Mouse (Mus musculus): ENCODE results near the gene Cep295nl.

Cep295nl gene

DNA sequence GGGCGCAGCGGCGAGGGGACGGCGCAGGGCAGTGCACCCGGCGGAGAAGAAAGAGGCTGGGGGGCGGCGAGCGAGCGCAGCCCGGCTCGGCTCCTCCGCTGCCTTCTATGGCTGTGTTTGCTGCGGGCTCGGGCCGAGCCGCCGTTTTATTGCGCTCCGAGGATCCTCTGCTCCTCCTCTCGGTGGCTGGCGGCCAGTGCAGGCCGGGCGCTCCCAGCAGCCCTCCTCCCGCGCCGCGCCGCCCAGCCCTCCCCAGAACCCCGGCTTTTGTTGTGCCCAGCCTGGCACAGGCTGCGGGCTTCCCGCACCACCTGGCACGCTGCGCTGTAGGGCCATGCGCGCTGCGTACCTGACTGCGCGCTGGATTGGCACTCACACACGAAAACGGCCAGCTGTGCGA lies 12.9 kb upstream of the Cep295nl start:
- peak; percentile 61 for DNase-seq (ENCODE audit: low read depth, low spot score)

DNA sequence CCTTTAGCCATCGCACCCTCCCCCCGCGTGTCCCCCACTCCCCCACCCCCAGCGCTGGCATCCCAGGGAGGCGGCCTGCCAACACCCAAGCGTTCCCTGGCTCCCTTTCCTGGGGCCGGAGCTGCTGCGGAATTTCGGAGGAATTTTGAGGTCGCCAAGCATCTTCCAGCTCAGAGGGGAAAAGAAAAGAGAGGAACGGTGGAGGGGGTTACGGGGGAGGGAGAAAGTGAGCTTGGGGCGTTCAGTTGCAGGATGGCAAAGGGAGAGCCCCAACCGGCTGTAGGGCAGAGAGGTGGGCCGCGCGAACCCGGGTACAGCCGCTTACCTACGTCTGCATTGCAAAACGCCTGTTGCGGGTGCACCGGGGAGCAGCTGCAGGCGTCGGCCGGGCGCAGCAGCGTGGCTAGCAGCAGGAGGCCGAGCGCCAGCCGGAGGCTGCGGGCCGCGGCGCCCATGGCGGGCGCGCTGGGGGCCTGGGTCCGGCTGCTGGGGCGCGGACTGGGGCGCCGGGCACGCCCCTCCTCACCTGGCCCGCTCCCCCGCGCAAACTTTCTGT lies 12.4 kb upstream of the Cep295nl start:
- DNase-seq (ENCODE audit: low read depth, low spot score), result no peak

DNA sequence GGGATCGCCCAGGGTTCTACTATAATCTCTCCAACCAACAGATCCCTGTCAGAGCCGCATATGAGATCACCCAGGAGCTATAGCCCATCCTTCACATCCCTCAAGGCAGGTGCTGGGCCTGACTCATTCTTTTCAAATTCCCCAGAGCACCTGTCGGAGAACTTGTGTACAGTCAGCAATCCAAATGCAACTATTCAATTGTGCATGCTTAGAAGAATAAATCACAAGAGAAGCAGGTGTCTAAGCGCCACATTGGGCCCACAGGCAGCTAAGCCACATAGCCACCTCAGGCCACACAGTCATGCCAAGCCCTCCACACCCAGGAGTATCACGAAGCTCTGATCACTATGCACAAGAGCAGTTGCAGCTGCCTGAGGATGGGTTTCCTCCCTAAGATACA lies 7.2 kb upstream of the Cep295nl start:
- no peak for DNase-seq (ENCODE audit: low read depth, low spot score)

DNA sequence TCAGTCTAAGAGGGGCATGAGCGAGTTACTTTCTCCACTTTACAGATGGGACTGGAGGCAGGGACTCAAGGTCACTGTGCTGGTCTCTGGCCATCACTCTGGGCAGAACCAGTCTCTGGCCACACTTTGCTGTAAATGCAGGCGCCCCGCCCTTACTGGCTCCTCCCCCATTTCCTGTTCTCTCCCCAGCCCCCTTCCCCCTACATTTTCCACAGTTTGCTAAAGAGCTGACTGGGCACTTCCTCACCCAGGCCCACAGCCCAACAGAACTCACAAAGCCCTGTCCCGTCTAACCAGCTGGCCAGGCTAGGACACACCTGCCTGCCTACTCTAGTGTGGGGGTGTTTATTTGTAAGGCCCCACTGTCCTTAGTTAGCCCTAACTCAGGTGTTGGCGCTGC lies 6.6 kb upstream of the Cep295nl start:
- no peak for DNase-seq (ENCODE audit: low read depth, low spot score)

DNA sequence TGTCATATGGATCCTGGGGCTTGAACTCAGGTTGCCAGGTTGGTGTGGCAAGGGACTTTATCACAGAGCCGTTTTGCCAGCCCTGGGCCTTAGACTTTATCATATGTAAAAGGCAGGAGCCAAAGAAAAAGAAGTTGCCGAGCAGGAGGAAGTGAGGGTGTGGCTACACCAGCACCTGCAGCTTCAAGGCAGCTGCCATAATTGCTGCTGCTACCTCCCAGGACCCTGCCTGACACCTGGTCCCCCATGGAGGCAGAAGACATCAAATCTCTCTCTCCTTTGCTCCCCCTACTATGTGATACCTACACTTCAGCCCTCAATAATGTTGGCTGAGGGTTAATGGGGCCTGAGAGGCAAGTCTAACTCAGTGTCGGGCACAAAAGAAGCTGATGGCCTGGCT lies 6.1 kb upstream of the Cep295nl start:
- DNase-seq (ENCODE audit: low read depth, low spot score), result no peak

DNA sequence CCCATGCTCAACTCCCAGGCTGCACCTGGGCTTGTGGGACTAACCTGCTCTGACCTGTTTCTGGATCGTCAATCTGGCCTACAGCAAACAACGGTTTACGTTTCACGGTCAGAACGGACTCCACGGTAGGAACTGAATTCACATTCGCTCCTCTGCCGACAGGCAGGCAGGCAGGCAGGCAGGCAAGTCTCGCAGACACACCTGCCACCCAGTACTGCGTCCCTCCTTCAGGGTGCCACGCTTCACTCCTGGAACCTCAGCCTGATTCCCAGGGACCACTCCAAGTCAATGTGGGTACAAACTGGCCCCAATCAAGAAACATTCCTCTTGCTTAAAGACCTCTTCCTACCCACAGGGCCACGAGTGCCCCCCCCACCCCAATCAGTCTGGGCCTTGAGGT lies 5.6 kb upstream of the Cep295nl start:
- no peak for DNase-seq (ENCODE audit: low read depth, low spot score)

DNA sequence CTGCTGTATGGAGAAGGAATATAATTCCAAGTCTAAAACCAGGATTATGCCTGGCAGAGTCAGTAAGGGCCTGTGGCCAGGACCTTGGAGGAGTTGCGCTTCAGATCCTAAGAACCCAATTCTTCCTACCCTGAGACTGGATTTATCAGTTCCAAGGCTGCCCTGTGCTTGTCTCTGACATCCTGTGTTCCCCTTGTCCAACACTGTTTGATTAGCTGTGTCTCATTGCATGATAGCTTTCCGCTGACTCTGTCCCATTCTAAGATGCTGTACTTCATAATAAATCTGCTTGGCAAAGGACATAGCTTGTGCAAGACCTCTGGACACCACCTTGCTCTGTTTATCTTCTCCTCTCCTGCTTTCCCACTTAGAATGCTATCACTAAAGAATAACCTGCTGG lies 5.1 kb upstream of the Cep295nl start:
- DNase-seq (ENCODE audit: low read depth, low spot score), result no peak

DNA sequence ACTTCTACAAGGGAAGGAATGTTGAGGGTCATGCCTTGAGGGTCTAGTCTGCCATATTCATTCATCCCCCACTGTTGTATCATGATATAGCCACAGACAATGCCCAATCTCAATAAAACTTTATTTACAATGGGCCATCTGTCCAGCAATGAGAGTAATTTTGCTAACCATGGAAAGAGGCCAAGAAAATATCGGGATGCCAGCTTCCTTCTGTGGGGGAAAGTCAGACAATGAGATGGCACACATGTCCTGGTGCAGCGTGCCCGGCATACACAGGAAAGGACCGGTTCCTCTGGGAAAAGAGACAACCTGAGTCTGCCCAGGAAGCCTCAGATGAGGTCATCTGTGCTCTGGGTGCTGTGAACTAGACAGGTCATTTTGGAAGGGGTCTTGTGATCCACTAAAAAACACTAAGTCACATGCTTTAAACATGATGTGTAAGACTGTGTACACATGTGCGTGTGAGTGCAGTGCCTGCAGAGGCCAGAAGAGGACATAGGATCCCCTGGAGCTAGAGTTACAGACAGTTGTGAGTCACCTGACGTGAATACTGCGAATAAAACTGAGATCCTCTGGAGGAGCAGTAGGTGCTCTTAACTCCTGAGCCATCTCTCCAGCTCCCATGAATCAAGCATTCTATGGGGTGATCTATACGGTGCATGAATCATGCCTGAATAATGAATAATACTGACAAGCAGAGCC lies 4.2 kb upstream of the Cep295nl start:
- DNase-seq (ENCODE audit: low read depth, low spot score), result no peak

DNA sequence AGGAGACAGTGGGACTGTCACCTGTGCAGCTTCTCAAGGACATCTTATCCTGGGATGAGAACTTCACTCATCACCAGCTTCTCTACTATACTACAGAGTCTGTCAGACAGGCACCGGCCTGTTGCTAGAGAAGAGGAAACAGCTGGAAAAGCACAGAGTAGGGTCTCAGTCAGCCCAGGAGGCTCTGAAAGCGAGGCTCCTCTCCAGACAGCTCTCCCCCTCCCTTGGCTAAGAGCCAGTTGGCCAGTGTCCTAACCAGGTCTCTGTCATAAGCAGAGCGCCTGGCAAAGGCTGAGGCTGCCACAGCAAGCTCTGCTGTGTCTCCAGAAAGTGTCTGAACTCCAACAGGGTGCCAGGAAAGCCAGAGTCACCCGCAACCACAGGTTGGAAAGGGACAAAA lies 3.4 kb upstream of the Cep295nl start:
- no peak for DNase-seq (ENCODE audit: low read depth, low spot score)

DNA sequence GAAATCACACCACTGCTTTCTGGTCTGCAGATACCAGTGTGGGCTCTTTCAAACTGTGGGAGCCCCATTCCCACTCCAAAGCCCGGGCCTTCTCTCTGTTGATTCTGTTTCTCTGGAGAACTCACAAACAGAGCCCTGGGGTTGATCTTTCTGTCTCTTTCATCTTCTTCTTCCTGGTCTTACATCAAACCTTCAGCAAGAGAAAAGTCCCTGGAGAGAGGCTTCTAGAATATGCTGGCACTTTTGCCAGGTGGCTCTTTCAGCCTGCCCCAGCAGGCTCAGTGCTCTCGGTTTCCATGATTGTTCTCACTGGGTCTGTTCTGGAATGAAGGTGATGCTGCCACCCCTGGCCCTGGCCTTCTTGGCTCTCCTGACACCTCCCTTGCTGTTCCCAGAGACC lies 1.3 kb upstream of the Cep295nl start:
- DNase-seq (ENCODE audit: low read depth, low spot score), result no peak

DNA sequence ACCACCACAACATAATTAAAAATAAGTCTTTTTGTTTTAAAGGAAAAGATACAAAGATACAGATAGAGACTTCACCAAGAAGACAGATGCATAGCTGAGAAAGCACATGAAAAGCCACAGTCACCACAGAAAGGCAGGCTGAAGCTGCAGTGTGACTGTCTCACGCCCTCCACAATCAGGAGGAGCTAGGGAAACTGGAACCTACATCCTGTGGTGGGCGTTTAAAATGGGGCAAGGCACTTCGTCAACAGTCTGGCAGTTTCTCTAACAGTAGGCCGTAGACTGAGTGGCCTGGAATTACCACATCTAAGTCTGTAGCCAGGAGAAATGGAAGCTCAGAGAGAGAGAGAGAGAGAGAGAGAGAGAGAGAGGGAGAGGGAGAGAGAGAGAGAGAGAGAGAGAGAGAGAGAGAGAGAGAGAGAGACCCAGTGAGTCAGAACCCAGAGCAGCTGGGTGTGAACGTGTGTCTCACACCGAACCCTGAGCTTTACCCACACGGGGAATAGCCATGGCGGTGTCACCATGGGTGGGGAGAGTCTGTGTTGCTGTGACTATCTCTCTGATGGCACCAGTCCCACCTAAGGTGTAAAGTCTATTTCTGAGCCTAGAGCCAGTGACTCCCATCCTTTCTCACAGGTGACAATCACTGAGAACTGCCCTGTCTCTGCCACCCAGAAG lies 4.7 kb downstream of the Cep295nl start:
- no peak for DNase-seq (ENCODE audit: low read depth, low spot score)

DNA sequence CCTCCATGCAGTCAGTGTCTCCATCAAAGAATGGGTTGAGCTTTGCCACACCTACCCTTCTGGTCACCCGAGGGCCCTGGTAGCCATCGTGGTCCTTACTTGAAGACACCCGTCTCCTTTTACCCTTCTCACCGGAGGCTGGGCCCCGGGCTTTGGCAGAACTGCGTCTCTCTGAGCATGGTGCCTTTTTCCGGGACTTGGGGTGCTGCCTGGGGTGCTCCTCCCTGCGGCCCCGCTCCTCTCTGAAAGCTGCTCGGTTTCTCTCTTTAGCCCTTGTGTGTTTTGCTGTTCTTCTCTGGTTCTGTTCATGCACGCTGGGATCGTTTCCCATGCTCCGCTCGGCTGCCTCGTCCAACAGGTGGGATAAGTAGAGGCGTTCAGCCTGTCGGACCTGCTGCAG lies 8.9 kb downstream of the Cep295nl start:
- DNase-seq (ENCODE audit: low read depth, low spot score), result no peak

DNA sequence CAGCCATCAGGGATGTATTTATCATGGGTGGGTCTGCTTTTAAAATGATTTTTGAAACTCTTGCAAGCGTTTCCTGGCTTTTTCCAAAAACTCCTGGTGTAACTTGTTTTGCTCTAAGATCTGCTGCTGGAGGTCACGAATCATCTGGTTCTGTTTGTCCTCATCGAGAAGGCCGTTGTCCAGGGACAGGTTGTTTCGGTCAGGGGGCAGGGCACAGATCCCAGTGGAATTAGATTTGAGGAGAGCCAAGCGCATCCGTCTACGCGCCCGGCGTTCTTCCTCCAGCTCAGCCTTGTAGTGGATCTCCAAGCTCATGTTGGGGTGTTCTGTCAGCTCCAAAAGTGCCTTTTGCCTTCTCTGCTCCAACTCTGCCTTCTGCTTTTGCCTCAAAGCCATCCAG lies 9.9 kb downstream of the Cep295nl start:
- no peak for DNase-seq (ENCODE audit: low read depth, low spot score)

DNA sequence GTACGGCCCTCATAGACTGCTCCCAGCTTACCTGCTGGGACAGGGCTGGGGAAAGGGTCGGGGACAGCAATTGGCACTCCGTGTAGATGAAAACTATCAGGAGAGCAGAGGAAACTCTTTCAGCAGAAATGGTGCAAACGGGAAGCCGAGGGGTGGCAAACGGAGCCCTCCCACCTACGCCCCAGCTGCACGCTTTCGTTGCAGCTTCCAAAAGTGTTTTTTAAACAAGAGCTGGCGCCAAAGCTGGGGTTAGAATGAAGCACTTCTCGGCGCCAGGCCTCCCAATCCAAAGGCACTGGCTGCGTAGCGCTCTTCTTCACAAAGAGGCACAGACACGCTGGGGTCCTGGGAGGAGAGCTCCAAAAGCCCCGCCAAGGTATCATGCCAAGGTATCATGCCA lies 11.5 kb downstream of the Cep295nl start:
- no peak for DNase-seq (ENCODE audit: low read depth, low spot score)

DNA sequence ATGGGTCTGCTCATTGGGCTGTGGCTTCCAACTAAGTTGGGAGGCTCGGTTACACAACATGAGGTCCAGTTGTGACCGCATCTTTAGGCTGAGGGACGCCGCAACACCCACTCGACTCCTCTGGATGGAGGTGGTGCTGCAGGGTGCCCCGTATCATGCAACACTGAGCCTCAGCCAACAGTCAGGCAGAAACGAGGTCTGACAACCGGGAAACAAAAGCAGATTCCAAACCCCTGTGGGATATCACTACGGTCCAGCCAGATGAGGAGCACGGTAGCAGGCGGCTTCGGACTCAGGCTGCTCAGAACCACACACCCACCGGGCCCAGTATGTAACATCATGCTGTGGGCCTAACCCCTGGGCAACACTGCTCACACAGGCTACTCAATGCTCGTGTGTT lies 11.9 kb downstream of the Cep295nl start:
- no peak for DNase-seq (ENCODE audit: low read depth, low spot score)

DNA sequence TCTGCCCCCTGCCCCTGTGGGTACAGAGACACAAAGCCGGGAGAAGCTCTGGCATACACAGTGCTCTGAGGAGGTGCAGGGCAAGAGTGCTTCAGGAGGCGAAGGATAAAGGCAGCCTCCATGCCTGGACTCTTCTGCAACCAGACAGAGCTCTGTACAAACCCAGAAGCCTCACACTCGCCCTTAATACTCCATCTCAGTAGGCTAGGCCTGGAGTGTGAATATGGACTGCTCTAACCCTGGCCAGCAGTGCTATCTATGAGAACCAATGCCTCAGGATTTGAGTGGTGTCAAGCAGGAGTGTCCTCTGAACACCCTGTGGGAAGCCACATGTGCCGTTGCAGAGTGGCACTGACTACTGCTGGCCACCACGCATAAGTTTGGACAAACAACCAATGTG lies 13.4 kb downstream of the Cep295nl start:
- no peak for DNase-seq (ENCODE audit: low read depth, low spot score)

DNA sequence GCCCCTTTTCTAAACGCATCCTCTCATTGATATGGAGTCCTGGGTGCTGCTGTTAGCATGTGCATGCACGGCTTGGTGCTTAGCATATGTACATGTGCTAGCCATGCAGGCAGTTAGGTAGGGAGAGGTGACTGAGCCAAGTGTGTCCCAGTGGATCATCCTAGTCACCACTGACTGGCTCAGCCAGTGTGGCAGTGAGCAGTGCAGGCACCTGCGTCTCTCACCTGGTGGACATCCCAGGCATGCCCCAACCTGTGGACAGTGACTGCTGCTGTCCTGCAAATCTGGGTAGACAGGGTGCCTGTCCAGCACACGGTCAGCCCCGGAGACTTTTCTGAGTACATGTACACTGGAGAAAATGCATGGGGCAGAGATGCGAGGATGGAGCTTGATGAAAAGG lies 13.8 kb downstream of the Cep295nl start:
- no peak for DNase-seq (ENCODE audit: low read depth, low spot score)

DNA sequence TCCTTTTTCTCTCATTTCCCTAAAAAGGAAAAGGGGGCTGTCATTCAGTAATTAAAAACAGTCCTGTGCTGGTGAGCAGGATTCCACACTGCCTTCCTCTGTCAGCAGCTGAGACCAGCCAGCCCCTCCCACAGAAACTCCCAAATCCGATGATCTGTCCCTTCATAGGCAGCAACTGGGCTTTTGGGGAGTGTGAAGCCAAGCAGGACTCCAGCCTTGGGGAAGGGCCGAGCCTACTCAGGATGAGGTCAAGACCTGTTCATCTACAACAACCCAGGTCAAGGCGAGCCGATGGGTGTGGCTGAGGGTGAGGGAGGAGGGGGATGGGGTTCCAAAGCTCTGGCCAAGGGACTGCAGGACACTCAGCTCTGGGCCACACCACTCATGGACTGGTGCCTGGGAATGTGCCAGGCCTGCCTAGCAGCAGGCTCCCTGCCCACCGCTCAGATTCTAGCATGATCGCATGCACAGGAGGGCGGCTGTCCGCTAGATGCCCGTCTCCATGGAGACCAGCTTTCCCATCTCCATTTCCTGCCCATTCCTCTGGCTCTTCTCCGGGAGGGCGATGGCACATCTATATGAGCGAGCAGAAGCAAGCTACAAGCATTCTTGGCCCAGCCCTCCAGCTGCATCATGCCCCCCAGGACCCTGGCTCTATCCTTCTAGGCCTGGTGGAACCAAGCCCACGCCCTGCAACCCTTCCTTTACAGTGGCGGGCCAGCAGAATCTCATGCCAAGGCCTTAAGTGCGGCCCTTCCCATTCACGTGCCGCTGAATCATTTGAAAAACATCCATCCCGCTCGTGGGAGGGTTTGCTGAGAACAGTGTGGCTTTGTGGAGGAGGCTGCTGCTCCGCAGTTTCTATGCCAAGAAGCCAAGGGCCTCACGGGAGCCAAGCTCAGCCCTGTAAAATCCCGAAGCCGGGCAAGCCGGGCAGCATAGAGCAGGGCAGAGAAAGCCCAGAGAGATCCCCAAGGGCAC lies 15.0 kb downstream of the Cep295nl start:
- peak; percentile 74 for DNase-seq (ENCODE audit: low read depth, low spot score)

DNA sequence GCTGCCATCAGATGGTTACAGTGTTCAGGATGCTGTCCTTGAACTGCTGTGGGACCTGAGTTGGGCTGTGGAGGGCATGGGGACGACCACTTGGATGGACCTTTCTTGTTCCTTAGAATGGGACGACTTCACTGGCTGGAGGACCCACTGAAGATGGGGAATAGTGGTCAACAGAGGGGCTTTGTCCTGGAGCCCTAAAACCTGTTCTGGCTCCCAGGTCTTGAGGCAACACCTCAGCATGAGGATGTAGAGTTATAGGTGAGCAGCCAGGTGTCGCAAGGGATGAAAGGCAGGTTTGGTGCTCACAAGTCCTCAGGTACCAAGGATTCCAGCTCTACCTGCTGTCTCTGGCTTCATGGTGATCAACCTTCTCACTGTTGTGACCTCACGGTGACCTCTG lies 15.8 kb downstream of the Cep295nl start:
- no peak for DNase-seq (ENCODE audit: low read depth, low spot score)

DNA sequence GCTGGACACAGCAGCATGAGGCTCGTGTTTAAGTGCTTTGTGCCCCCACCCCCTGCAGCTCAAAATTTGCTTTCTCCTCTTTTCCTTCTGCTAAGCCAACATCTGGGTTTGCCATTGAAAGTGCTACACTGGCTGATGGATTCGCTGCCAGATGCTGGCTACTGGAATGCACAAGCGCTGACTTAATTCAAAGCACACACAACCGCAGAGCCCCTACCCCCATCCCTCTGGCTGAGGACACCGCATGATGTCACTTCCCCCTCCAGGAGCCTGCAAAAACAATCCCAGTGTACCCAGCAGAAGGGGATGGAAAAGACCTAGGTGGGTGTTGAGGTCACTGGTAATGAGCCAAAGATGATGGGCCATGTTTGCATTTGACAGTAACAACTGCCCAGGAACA lies 17.8 kb downstream of the Cep295nl start:
- no peak for DNase-seq (ENCODE audit: low read depth, low spot score)

DNA sequence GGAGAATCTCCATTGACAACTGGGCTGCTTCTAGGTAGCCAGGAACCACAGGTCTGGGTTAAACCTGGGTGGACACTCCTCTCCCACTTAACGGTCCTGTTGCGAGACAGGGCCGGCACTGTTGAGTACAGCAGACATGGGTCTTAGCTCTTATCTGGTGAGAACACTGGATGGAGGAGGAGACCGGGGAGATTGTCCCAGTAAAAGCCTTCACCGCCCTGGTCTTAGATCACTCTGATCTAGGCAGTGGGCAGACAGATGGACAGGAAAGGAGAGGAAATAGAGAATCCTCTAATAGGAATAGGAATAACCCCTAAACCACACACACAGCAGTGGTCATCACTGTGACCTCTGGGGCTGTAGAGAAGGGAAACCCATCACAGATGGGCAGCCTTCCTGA lies 18.3 kb downstream of the Cep295nl start:
- DNase-seq (ENCODE audit: low read depth, low spot score), result no peak

DNA sequence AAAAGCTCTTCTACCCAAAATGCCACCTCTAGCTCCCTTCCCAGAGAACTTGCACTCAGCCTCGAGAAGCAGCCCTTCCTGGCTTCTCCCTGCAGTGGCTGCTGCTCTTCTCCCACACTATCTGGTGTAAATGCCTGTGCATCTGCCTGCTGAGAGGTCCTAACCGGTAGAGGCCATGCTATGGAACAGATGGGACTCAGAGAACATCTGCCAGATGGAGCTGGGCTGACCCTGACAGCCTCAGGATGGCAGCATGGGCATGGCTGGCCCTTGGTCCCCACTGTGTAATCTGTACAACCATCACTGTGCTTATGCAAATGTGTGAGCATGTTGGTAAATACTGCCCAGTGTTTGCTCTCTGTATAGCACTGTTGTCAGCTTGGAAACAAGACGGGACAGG lies 19.7 kb downstream of the Cep295nl start:
- no peak for DNase-seq (ENCODE audit: low read depth, low spot score)

All from brain, embryonic 18.5 days (tissue).